Mouse (Mus musculus) CH12.LX (cell line): ENCODE data around the gene Ptprb. TPM values are rescaled to one million over a fixed set of nuclear protein-coding genes. Genes with fewer than 3 reads are reported as not detected.

Source experiments
- DNase-seq: peaks from one replicate; pipeline ENCODE4 v3.0.0-alpha.2; 2013; ENCODE audit errors: extremely low read depth
- H3K27ac ChIP-seq: 2 replicates; pipeline ENCODE4 v1.5.1; 2012; ENCODE audit warnings: low read depth, mild to moderate bottlenecking, control low read depth, moderate library complexity; ENCODE audit not compliant: insufficient read depth
- H3K27me3 ChIP-seq: replicated peaks from 2 replicates; pipeline ENCODE3; 2012; ENCODE audit warnings: inconsistent platforms
- H3K36me3 ChIP-seq, 2 experiments: replicated peaks in 1 of 2; 2 replicates each; pipeline versions ENCODE3 to v1.6.1; 2012; ENCODE audit warnings: inconsistent platforms in 1 of 2, low read length in 1 of 2, mild to moderate bottlenecking in 1 of 2, mixed read lengths in 1 of 2, moderate library complexity in 1 of 2; ENCODE audit not compliant: control insufficient read depth in 1 of 2, insufficient read depth in 1 of 2
- H3K4me1 ChIP-seq, 2 experiments: 2 replicates each; pipeline ENCODE4 v1.6.1; 2012; ENCODE audit warnings: inconsistent platforms in 1 of 2, moderate library complexity in 1 of 2; ENCODE audit not compliant: insufficient read depth in 2 of 2, control insufficient read depth in 1 of 2
- H3K4me2 ChIP-seq: 2 replicates; pipeline ENCODE4 v1.6.1; 2012; ENCODE audit warnings: low read depth, mild to moderate bottlenecking, control low read depth; ENCODE audit not compliant: poor library complexity, insufficient read depth, severe bottlenecking
- H3K4me3 ChIP-seq, 3 experiments: fragments of 150-350 bp in 1 of 3; sonication (generic) in 1 of 3; replicated peaks in 1 of 3; 2 replicates each; pipeline versions ENCODE3 to v1.5.1; 2011 to 2012; ENCODE audit warnings: low read depth in 2 of 3, low read length in 2 of 3, mild to moderate bottlenecking in 2 of 3, moderate library complexity in 2 of 3, control low read depth in 1 of 3, improper control_type of control experiment in 1 of 3, inconsistent platforms in 1 of 3, mixed read lengths in 1 of 3; ENCODE audit not compliant: poor library complexity in 1 of 3
- H3K79me2 ChIP-seq: replicated peaks from 2 replicates; pipeline ENCODE4 v1.6.1; 2012; ENCODE audit warnings: mild to moderate bottlenecking, moderate library complexity; ENCODE audit not compliant: control insufficient read depth, poor library complexity, insufficient read depth, severe bottlenecking; ENCODE audit errors: extremely low read depth
- H3K9ac ChIP-seq: 2 replicates; pipeline ENCODE4 v1.6.1; 2012; ENCODE audit warnings: low read depth, mild to moderate bottlenecking, control low read depth, moderate library complexity; ENCODE audit not compliant: insufficient read depth
- H3K9me3 ChIP-seq: replicated peaks from 2 replicates; pipeline ENCODE3; 2012; ENCODE audit warnings: low read length, inconsistent platforms, mixed read lengths
- BHLHE40 ChIP-seq: IDR thresholded peaks from 2 replicates; pipeline ENCODE4 v1.6.1; 2011; ENCODE audit warnings: mild to moderate bottlenecking, low read depth, low read length, improper control_type of control experiment
- CHD1 ChIP-seq: IDR thresholded peaks from 2 replicates; pipeline ENCODE4 v1.6.1; 2012; ENCODE audit warnings: low read depth, low read length, improper control_type of control experiment, inconsistent platforms
- CHD2 ChIP-seq: IDR thresholded peaks from 2 replicates; pipeline ENCODE4 v1.6.1; 2011; ENCODE audit warnings: low read length, improper control_type of control experiment
- E2F4 ChIP-seq: IDR thresholded peaks from 2 replicates; pipeline ENCODE4 v1.6.1; 2011; ENCODE audit warnings: low read depth, low read length, improper control_type of control experiment; ENCODE audit not compliant: insufficient replicate concordance
- ELF1 ChIP-seq: IDR thresholded peaks from 2 replicates; pipeline ENCODE4 v1.6.1; 2014; ENCODE audit warnings: low read depth, mild to moderate bottlenecking, inconsistent platforms, low read length, improper control_type of control experiment
- GABPA ChIP-seq: IDR thresholded peaks from 2 replicates; pipeline ENCODE4 v1.6.1; 2012; ENCODE audit warnings: low read depth, low read length, improper control_type of control experiment, inconsistent platforms; ENCODE audit not compliant: insufficient replicate concordance
- HCFC1 ChIP-seq: IDR thresholded peaks from 2 replicates; pipeline ENCODE4 v1.6.1; 2012; ENCODE audit warnings: low read depth, mild to moderate bottlenecking, inconsistent platforms, low read length, improper control_type of control experiment
- IRF4 ChIP-seq: IDR thresholded peaks from 2 replicates; pipeline ENCODE4 v1.6.1; 2014; ENCODE audit warnings: low read depth, mild to moderate bottlenecking, inconsistent platforms, low read length, improper control_type of control experiment
- MAFK ChIP-seq: IDR thresholded peaks from 2 replicates; pipeline ENCODE4 v1.6.1; 2011; ENCODE audit warnings: low read length, improper control_type of control experiment; ENCODE audit not compliant: insufficient replicate concordance
- MAX ChIP-seq: IDR thresholded peaks from 2 replicates; pipeline ENCODE4 v1.6.1; 2011; ENCODE audit warnings: low read length, improper control_type of control experiment
- MXI1 ChIP-seq: IDR thresholded peaks from 2 replicates; pipeline ENCODE4 v1.6.1; 2011; ENCODE audit warnings: mild to moderate bottlenecking, low read depth, low read length, improper control_type of control experiment
- MYC ChIP-seq: IDR thresholded peaks from 2 replicates; pipeline ENCODE4 v1.6.1; 2011; ENCODE audit warnings: low read depth, mild to moderate bottlenecking, improper control_type of control experiment, low read length
- NRF1 ChIP-seq: IDR thresholded peaks from 2 replicates; pipeline ENCODE4 v1.6.1; 2014; ENCODE audit warnings: low read depth, mild to moderate bottlenecking, inconsistent platforms, low read length, improper control_type of control experiment, moderate library complexity
- POLR2AphosphoS2 ChIP-seq: IDR thresholded peaks from 2 replicates; pipeline ENCODE4 v1.6.1; 2011; ENCODE audit warnings: low read depth, low read length, improper control_type of control experiment
- RAD21 ChIP-seq: IDR thresholded peaks from 2 replicates; pipeline ENCODE4 v1.6.1; 2011; ENCODE audit warnings: low read depth, mild to moderate bottlenecking, low read length, improper control_type of control experiment, moderate library complexity
- RCOR1 ChIP-seq: conservative IDR thresholded peaks from 2 replicates; pipeline ENCODE4 v1.6.1; 2012; ENCODE audit warnings: low read depth, mild to moderate bottlenecking, inconsistent platforms, low read length, improper control_type of control experiment
- SIN3A ChIP-seq: IDR thresholded peaks from 2 replicates; pipeline ENCODE4 v1.6.1; 2012; ENCODE audit warnings: low read length, improper control_type of control experiment, inconsistent platforms
- TCF12 ChIP-seq: IDR thresholded peaks from 2 replicates; pipeline ENCODE4 v1.6.1; 2014; ENCODE audit warnings: low read depth, mild to moderate bottlenecking, inconsistent platforms, low read length, improper control_type of control experiment
- UBTF ChIP-seq: IDR thresholded peaks from 2 replicates; pipeline ENCODE4 v1.6.1; 2012; ENCODE audit warnings: low read depth, mild to moderate bottlenecking, inconsistent platforms, low read length, improper control_type of control experiment, moderate library complexity
- USF1 ChIP-seq: IDR thresholded peaks from 2 replicates; pipeline ENCODE4 v1.6.1; 2014; ENCODE audit warnings: low read depth, mild to moderate bottlenecking, inconsistent platforms, low read length, improper control_type of control experiment
- ZC3H11A ChIP-seq: IDR thresholded peaks from 2 replicates; pipeline ENCODE4 v1.6.1; 2012; ENCODE audit warnings: low read depth, mild to moderate bottlenecking, inconsistent platforms, low read length, improper control_type of control experiment
- ZKSCAN1 ChIP-seq: IDR thresholded peaks from 2 replicates; pipeline ENCODE4 v1.6.1; 2012; ENCODE audit warnings: low read depth, inconsistent platforms, low read length, improper control_type of control experiment, borderline replicate concordance
- ZMIZ1 ChIP-seq: IDR thresholded peaks from 2 replicates; pipeline ENCODE4 v1.6.1; 2012; ENCODE audit warnings: low read depth, mild to moderate bottlenecking, inconsistent platforms, low read length, improper control_type of control experiment
- dilution Hi-C: fragments of 300-500 bp; cut with MboI; formaldehyde crosslinking; loops from 2 replicates; pipeline ENCODE4 v1.14.3; 2020; ENCODE audit warnings: low sequenced_read_pairs; ENCODE audit not compliant: extremely low pct_unique_long_range_greater_than_20kb, extremely low pct_ligation_motif_present
- in situ Hi-C: fragments of 300-500 bp; cut with MboI; formaldehyde crosslinking; loops from 3 replicates; pipeline ENCODE4 v1.14.3; 2019; ENCODE audit warnings: low sequenced_read_pairs, low pct_ligation_motif_present, low pct_unique_long_range_greater_than_20kb, mixed read lengths
- polyA plus RNA-seq: library from polyadenylated mRNA; unstranded; fragments of >175 nt; gene quantifications from 2 replicates; pipeline ENCODE4 v1.2.1, GENCODE M21; 2012; ENCODE audit warnings: low read depth; ENCODE audit not compliant: insufficient read length
- total RNA-seq, 2 experiments: library from RNA; depleted of rRNA; stranded (reverse); fragments of 300-350 nt in 1 of 2; fragments of >200 nt in 1 of 2; gene quantifications; 2 replicates each; pipeline ENCODE4 v1.2.3; 2012 to 2014

Ptprb gene
- total and polyA plus RNA-seq, 3 experiments: not detected

- TF ChIP-seq CHD1 (no peak), HCFC1 (no peak), BHLHE40 (no peak), MXI1 (no peak), MYC (no peak), UBTF (no peak), ZMIZ1 (no peak), GABPA (no peak), RCOR1 (no peak), NRF1 (no peak), IRF4 (no peak), MAFK (no peak), MAX (no peak), RAD21 (no peak), CHD2 (no peak), TCF12 (no peak)
- TF ChIP-seq, all 38 proteins: peak for 0
- Histone ChIP-seq H3K27me3 (no peaks in the 10 kb centered on the region), H3K4me3 (no peak overlapping the region), H3K79me2 (no peaks in the 10 kb centered on the region), H3K9ac (no peak overlapping the region), H3K4me1 (no peaks in the 10 kb centered on the region), H3K4me2 (no peak overlapping the region), H3K27ac (no peak overlapping the region), H3K9me3 (no peaks in the 10 kb centered on the region), H3K36me3 (no peaks in the 10 kb centered on the region)
- no peak for DNase-seq
- dilution Hi-C loops: no loop called here
- in situ Hi-C loops: no loop called here
Measured at GRCm38 (mm10) chr10:116354372-116354771, 79.0 kb downstream of the Ptprb start.

- DNase-seq: no peak
- no peak overlapping the region for H3K27ac ChIP-seq
- H3K79me2 ChIP-seq: no peaks in the 10 kb centered on the region
- no peaks in the 10 kb centered on the region for H3K27me3 ChIP-seq
- dilution Hi-C loops (no loop called here), in situ Hi-C loops (no loop called here)
- H3K4me1 ChIP-seq: no peaks in the 10 kb centered on the region
- no peak overlapping the region for H3K9ac ChIP-seq
- no peak overlapping the region for H3K4me2 ChIP-seq
- no peak for TF ChIP-seq MAX
- TF ChIP-seq ZC3H11A: no peak
- TF ChIP-seq TCF12: no peak
- TF ChIP-seq RCOR1: no peak
- TF ChIP-seq USF1: no peak
- TF ChIP-seq POLR2AphosphoS2: no peak
- TF ChIP-seq SIN3A: no peak
- TF ChIP-seq IRF4: no peak
- no peak for TF ChIP-seq E2F4
- no peak for TF ChIP-seq CHD2
- TF ChIP-seq ZKSCAN1: no peak
- TF ChIP-seq HCFC1: no peak
- no peak for TF ChIP-seq ELF1
- H3K36me3 ChIP-seq: no peaks in the 10 kb centered on the region
- no peak overlapping the region for H3K4me3 ChIP-seq
- H3K9me3 ChIP-seq: no peaks in the 10 kb centered on the region
Measured at GRCm38 (mm10) chr10:116362181-116362580, 86.9 kb downstream of the Ptprb start.
